Mouse (Mus musculus): Measurements from ENCODE around the gene Spcs3. TPM values are rescaled to one million over a fixed set of nuclear protein-coding genes. Genes with fewer than 3 reads are reported as not detected.
"Not testable (repeated sequence)": the region's sequence is repeated elsewhere in the genome, so short reads cannot be mapped to it uniquely, and the experiment has no call there.

Spcs3 gene
- total RNA-seq (2014; fragmentation: Nextera tagmentation) (191 and 198 TPM in 2 replicates), total RNA-seq (2017) (170 and 209 TPM in 2 replicates)

DNA sequence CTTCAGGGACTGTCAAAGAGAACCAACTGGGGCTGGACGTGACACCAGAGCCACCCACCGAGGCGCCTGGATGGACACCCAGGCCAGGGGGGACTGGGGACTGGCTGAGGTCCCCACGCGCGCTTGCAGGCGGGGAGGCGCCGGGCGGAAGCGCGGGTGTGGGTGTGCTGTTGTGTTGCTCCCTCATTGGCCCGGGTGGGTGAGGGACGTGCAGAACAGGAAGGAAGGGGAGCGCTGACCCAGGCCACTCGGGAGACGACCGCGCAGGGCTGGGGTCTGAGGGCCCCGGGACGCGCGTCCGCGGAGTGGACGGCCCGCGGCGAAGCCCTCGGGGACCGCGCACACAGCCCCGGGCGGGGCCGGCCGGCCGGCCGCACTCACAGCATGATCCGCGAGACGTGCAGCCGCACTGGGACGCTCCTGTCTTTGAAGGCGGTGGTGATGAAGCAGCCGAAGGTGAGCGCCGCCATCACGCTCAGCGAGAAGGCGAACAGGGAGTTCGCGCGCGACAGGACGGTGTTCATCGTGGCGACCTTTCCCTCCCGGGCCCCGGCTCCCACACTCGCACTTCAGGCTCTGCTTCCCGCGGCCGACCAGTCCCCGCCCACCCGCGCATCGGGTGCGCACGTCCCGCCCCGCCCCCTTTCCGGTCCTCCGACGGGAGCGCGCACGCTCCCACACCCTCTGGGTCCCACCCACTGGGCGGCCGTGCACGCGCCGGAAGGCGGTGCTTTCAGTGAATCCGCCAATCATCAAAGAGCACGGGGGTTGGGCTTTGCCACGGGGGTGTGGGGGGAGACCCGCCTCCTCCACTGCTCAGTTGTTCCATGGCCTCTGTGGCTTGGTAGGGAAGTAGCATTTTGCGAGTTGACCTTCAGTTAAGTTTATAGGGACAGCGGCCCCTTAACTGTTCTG, at the start of gene Spcs3, which contains the start of gene Asb5:
Gene Spcs3, minus strand, starts transcription at position 617 of the 915 bp plus-strand sequence.
Gene Asb5, plus strand, starts transcription at position 199 of the 915 bp plus-strand sequence.
- peak; percentile 88 for ATAC-seq (replicated peaks; ENCODE audit: poor library complexity, severe bottlenecking)

GRCm38 (mm10) chr8:54570618-54571609, 41.1 kb upstream of the Spcs3 start:
- ATAC-seq (replicated peaks; ENCODE audit: poor library complexity, severe bottlenecking), result no peak

DNA sequence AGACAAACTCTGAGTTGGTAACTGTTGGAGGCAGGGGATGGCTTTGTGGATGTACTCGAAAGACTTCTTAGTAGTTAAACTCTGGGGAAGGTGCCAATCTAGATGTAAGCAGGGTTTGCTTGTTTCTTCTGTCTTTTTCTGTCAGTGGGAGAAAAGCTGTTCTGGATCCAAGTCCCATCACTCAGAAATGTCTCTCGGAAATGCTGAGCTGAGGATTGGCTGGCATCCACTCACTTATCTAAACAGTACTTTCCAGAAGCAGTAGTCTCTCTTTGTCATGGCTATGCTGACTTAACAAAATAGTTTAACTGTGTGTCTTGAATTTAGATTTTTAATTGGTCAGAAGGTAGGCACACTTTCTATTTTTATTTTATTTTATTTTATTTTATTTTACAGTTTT, 37.4 kb upstream of the Spcs3 start:
- no peak for ATAC-seq (replicated peaks; ENCODE audit: poor library complexity, severe bottlenecking)

DNA sequence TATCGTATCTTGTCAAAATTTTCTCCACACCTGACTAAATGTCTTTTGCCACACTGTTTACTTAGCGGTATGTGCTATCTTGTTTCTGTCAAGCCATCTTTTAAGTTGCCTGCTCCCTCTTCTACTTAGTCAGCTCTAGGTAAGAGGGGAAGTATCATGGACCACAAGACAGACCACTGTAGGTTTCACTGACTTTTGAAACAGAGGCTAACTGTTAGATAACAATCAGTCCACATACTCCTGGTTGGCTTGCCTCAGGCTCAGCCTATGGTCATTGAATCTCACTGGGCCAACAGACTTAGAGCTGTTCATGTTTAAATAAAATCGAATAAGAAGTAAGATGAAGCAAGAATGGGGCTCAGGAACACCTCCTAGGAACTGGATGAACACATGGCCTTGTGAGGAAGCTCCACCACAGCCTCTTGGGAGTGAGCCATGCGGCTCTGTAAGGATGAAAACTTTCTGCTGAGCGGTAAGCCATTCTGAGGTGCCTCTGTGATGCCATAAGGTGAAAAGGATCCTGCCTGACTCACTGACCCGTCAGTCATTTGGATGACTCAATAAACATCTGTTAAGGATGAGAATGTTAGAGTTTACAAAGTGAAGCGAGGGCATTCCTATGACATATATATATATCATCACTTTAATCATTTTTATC, 35.9 kb upstream of the Spcs3 start:
- ATAC-seq (replicated peaks; ENCODE audit: poor library complexity, severe bottlenecking), result peak; percentile 85

- ATAC-seq (replicated peaks; ENCODE audit: poor library complexity, severe bottlenecking), result no peak
These were observed 35.4 kb upstream of the Spcs3 start for GRCm38 (mm10) chr8:54565181-54565580.

DNA sequence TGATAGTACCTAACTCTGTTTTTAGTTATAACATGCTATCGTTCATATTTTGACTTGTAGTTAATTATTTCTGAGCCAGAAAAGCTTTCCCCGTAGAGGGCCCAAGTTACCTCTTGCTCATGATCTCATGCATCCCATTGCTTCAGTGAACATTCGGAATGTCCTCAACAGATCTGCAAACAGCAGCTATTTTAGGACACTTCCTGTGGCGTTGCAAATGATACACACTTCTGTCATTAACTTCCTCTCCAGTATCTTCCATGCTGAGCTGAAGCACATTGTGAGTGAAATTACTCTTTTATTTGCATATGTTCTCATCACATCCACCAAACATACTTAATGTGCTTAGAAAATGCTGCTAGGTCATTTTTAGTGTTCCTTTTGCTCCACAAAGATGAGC, 32.3 kb upstream of the Spcs3 start:
- peak; percentile 54 for ATAC-seq (replicated peaks; ENCODE audit: poor library complexity, severe bottlenecking)

GRCm38 (mm10) chr8:54554921-54555320, 25.1 kb upstream of the Spcs3 start:
- ATAC-seq (replicated peaks; ENCODE audit: poor library complexity, severe bottlenecking), result no peak

GRCm38 (mm10) chr8:54550026-54550574, 20.3 kb upstream of the Spcs3 start:
- ATAC-seq (replicated peaks; ENCODE audit: poor library complexity, severe bottlenecking), result no peak

DNA sequence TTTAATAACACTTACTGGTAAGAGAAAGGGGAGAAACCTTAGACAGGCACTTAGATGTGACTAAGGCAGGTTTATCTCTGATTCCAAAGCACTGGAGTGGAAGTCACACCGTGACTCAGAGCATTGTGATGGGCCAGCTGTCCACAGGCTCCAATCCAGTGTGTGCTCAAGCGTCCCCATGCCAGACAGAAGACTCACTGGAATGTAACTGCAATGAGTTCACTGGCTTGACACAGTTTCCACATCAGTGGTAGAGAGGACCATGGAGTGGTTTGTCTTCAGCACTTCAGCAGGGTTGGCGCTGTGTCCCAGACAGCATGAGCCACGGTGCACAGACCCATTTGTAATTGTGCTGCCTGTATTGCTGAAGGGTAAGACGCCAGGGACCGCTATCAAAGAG, 18.6 kb upstream of the Spcs3 start:
- no peak for ATAC-seq (replicated peaks; ENCODE audit: poor library complexity, severe bottlenecking)

GRCm38 (mm10) chr8:54541331-54541730, 11.5 kb upstream of the Spcs3 start:
- peak; percentile 50; the same call in 1 of the 2 replicates for ATAC-seq (replicated peaks; ENCODE audit: poor library complexity, severe bottlenecking)

DNA sequence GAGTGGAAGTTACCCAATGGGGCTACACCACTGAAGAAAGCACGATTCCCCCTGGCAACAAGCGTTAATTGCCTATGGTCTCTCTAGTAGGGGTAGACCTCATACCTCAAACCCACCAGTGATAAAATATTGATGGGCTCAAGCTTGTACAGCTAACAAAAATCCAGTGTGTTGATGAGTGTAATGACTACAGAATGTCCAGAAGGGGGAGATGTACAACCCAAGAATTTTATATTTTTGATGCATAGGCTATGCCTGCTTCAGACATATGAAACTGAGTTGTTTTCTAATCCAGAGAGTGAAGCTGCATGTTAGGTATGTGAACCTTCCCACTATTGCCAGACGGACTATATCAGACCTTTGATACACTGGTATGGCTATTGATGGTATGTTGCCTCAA, 7.5 kb upstream of the Spcs3 start:
- peak; percentile 88 for ATAC-seq (replicated peaks; ENCODE audit: poor library complexity, severe bottlenecking)

DNA sequence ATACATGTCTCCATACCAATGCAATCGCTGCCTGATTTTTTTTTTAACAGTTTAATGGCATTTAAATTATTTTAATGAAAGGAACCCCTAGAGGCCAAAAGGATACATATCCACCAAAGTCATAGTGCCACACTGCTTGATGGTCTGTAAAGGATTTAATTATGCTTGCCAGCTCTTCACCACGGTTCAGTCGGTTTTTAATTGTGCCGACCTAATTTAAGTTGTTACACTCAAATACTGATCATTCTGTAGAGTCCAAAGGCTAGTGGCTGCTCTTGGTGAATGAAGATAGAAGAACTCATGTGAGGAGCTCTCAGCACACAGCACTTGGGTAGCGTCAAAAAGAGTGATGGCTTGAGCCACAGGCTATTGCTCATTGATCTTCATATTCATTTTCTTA, 5.4 kb upstream of the Spcs3 start:
- ATAC-seq (replicated peaks; ENCODE audit: poor library complexity, severe bottlenecking), result no peak

- ATAC-seq (replicated peaks; ENCODE audit: poor library complexity, severe bottlenecking), result no peak
These were observed 1.2 kb downstream of the Spcs3 start for GRCm38 (mm10) chr8:54528571-54528970.

GRCm38 (mm10) chr8:54526700-54527099, 3.1 kb downstream of the Spcs3 start:
- ATAC-seq (replicated peaks; ENCODE audit: poor library complexity, severe bottlenecking), result no peak

DNA sequence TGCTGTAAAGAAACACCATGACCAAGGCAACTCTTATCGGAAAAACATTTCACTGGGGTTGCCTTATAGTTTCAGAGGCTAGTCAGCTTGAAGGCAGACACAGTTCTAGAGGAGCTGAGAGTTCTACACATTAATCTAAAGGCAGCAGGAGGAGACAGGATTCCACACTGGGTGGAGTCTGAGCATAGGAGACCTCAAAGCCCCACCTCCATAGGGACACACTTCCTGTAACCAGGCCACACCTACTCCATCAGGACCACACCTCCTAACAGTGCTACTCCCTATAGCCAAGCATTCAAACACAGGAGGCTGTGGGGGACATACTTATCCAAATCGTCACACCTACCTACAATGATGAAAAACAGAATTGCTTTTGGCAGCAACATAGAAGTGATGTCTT, 4.2 kb downstream of the Spcs3 start:
- 0 out of 2 replicates have a peak, but pooled peaks have one; percentile 15 for ATAC-seq (replicated peaks; ENCODE audit: poor library complexity, severe bottlenecking)

- no peak for ATAC-seq (replicated peaks; ENCODE audit: poor library complexity, severe bottlenecking)
These were observed 9.3 kb downstream of the Spcs3 start for GRCm38 (mm10) chr8:54520516-54520915.

DNA sequence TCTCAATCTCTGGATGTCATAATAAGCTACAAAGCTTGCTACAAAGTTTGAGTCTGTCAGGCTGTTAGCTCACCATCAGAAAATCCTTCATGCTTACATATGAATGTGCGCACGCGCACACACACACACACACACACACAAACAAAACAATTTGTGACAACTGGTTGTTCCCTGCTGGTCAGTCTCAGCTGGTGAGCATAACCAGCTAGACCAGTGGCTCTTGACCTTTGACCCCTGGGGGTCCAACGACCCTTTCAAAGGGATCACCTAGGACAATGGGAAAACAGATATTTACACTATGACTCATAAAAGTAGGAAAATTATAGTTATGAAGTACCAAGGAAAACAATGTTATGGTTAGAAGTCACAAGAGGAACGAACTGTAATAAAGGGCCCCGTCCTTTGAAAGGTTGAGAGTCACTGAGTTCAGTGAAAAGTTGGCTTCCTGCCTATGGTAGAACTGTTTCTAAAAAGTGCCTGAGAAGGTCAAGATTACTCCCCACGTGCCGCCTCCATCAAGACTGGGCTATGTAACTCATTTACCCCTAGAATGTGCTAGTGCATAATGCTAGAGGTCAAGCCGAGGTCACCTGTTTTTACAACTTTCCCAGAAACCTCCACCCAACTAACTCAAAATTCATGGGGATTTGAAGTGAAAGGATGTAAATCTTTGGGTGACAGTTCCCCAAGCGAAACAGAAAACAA, 10.9 kb downstream of the Spcs3 start:
- no peak for ATAC-seq (replicated peaks; ENCODE audit: poor library complexity, severe bottlenecking)

DNA sequence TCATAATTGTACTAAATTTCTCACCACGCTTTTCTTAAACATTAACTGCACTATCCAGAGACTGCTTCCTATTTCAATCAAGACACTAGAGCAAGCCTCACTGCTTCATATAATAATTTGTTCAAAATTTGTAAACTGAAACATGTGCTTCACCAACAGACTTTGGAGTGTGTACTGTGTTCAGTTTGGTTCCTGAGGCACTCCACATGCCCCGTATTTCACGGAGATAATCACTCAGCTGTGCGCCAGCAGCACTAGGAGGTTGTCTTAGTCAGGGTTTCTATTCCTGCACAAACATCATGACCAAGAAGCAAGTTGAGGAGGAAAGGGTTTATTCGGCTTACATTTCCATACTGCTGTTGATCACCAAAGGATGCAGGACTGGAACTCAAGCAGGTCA, 17.6 kb downstream of the Spcs3 start:
- not testable (repeated sequence) for ATAC-seq (replicated peaks; ENCODE audit: poor library complexity, severe bottlenecking)

DNA sequence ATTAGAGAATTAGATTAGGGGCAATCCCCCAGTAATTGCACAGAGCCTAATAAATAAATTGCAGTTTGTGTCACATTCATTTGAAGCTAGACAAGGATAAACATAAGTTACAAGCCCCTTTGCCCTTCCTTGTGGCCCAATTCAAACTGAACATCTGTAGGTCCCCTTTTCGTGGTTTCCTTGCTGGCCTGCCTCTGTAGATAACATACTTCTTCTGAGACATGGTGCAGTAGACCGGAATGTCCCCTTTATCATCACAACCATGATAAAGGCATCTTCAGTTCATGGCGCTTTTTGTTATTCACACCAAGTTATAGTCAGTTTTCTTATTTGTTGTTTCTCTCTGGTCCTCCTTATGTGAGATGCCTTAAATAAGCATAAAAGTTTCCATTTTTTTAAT, 18.0 kb downstream of the Spcs3 start:
- ATAC-seq (replicated peaks; ENCODE audit: poor library complexity, severe bottlenecking), result no peak
